Mouse (Mus musculus) intestine, embryonic 16.5 days (tissue): ENCODE measurements around the gene Adamts3. TPM values are rescaled to one million over a fixed set of nuclear protein-coding genes. Genes with fewer than 3 reads are reported as not detected.

Experiments
- ATAC-seq: fragments of 200-750 bp; cut with Nextera tagmentation; 2 replicates; pipeline ENCODE4 v1.8.0; 2017; ENCODE audit warnings: moderate TSS enrichment, moderate library complexity
- H3K27ac ChIP-seq: fragments of 300-500 bp; sonication (generic); 2 replicates; pipeline ENCODE4 v1.5.1; 2014; ENCODE audit warnings: mild to moderate bottlenecking, low read length
- H3K27me3 ChIP-seq: fragments of 300-500 bp; sonication (generic); replicated peaks from 2 replicates; pipeline ENCODE4 v1.6.1; 2014; ENCODE audit warnings: low read length, control low read depth, mixed read lengths; ENCODE audit not compliant: control insufficient read depth, insufficient read depth
- H3K36me3 ChIP-seq: fragments of 300-500 bp; sonication (generic); 2 replicates; pipeline ENCODE4 v1.6.1; 2014; ENCODE audit warnings: low read length, control low read depth; ENCODE audit not compliant: control insufficient read depth, insufficient read depth
- H3K4me1 ChIP-seq: fragments of 300-500 bp; sonication (generic); 2 replicates; pipeline ENCODE4 v1.6.1; 2014; ENCODE audit warnings: low read length, control low read depth, mixed read lengths; ENCODE audit not compliant: control insufficient read depth, insufficient read depth
- H3K4me2 ChIP-seq: fragments of 300-500 bp; sonication (generic); 2 replicates; pipeline ENCODE4 v1.6.1; 2014; ENCODE audit warnings: low read depth, low read length, control low read depth
- H3K4me3 ChIP-seq: fragments of 300-500 bp; sonication (generic); 2 replicates; pipeline ENCODE4 v1.5.1; 2014; ENCODE audit warnings: mild to moderate bottlenecking, low read length
- H3K9ac ChIP-seq: fragments of 300-500 bp; sonication (generic); 2 replicates; pipeline ENCODE4 v1.6.1; 2014; ENCODE audit warnings: low read depth, low read length
- H3K9me3 ChIP-seq: fragments of 300-500 bp; sonication (generic); 2 replicates; pipeline ENCODE4 v1.6.1; 2016; ENCODE audit warnings: low read length, control low read depth; ENCODE audit not compliant: control insufficient read depth
- WGBS: fragments of 180-500 bp; shearing (Covaris S2); extraction: QIAGEN DNeasy Blood & Tissue Kit; methylation state at CpG from one replicate; pipeline ENCODE4 v1.1.7; 2014; 5-methylcytosine and 5-hydroxymethylcytosine counted together
- polyA plus RNA-seq: library from polyadenylated mRNA; unstranded; fragments of >200 nt; fragmentation: Nextera tagmentation; extraction: Ambion mirVana; gene quantifications from 2 replicates; pipeline ENCODE4 v1.2.1, GENCODE M21; 2015

The Adamts3 gene
- polyA plus RNA-seq, 1 experiment from 2014 or later = 1.5 TPM

DNA sequence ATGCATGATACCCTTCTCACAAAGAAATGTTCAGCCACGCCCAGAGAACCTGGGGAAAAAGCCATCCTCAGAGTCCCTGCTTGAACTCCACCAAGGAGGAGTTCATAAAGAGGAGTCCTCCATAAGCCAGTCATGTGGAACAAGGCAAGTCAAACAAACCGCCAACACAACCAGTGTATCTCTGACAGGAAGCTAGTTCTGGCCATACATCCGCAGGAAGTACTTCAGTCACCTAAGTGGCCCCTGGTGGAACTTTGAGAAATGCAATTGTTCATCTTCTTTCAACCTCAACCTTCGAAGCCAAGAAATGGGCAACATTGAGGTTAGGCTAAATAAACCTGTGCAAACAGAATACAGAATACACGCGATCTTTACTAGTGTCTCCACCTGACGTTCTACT is 39.7 kb downstream of the Adamts3 start:
- Histone ChIP-seq H3K4me3 (no peak overlapping the region), H3K4me2 (no peak overlapping the region), H3K27ac (no peak overlapping the region), H3K4me1 (peaks cover 3% of the 10 kb centered on the region; the same call in 1 of the 2 replicates), H3K9me3 (no peaks in the 10 kb centered on the region), H3K36me3 (no peaks in the 10 kb centered on the region), H3K9ac (no peak overlapping the region), H3K27me3 (no peaks in the 10 kb centered on the region)
- 83% methylated on average over 7 of the region's 7 CpGs for WGBS
- no peak for ATAC-seq

DNA sequence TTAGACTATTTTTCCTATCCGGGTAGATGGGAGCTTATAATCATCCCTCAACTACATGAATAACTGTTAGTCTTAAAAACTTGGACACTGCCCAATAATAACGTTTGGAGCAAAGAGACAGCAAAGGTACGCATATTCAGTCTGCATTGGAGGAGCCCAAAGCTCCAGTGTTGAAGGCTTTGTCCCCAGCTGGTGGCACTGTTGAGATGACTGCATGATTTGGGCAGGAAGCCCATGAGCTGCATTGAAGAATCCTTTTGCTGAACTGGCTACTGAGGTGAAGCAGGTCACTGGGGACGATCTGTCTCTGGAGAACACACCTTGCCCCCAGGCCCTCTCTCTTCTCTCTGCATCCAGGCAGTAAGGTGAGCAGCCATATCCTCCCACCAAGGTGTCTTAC is 43.5 kb downstream of the Adamts3 start:
- Histone ChIP-seq H3K4me2 (no peak overlapping the region), H3K27me3 (no peaks in the 10 kb centered on the region), H3K4me3 (no peak overlapping the region), H3K27ac (no peak overlapping the region), H3K9ac (no peak overlapping the region), H3K9me3 (no peaks in the 10 kb centered on the region), H3K4me1 (peaks cover 3% of the 10 kb centered on the region; the same call in 1 of the 2 replicates), H3K36me3 (no peaks in the 10 kb centered on the region)
- 58% methylated on average over 4 of the region's 4 CpGs for WGBS
- no peak for ATAC-seq

DNA sequence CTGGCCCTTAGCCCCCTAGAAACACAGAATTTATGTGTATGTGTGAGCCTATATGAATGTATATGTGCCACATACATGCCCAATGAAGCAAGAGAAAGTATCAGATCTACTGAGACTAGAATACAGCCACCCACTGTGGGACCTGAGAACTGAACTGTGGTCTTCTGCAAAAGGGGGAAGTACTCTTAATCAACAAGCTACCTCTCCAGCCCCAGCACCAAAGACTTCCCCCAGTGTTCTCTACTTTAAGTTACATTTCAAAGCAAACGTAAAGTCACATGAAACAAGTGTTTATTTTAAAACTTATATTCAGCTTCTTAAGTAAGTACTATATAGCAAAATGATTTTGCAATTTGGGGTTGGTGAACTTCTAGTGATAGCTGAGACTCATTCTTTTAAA is 62.0 kb downstream of the Adamts3 start:
- H3K4me3 ChIP-seq = no peak overlapping the region
- 91% methylated on average over 1 of the region's 1 CpGs for WGBS
- no peaks in the 10 kb centered on the region for H3K36me3 ChIP-seq
- H3K9me3 ChIP-seq = no peaks in the 10 kb centered on the region
- no peak overlapping the region for H3K27ac ChIP-seq
- H3K27me3 ChIP-seq = no peaks in the 10 kb centered on the region
- no peak overlapping the region for H3K4me2 ChIP-seq
- no peak for ATAC-seq
- H3K4me1 ChIP-seq = no peaks in the 10 kb centered on the region
- H3K9ac ChIP-seq = no peak overlapping the region

DNA sequence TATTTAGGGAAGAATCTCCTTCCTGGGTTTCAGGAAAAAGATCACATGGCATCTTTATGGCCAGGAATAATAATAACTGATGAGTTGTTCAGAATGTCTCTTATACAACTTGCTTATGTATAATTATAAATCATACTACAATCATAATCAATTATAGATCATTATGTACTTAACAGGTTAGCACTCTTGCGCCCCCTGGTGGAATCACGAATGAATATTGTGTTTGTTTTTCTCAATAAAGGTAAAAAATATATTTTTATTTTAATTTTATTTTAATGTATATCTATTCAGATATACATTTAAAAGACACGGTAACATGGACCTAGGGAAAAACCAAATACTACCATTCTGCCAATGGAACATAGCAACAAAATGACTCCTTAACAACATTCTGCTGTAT is 63.6 kb downstream of the Adamts3 start:
- no peak for ATAC-seq
- no peak overlapping the region for H3K4me3 ChIP-seq

DNA sequence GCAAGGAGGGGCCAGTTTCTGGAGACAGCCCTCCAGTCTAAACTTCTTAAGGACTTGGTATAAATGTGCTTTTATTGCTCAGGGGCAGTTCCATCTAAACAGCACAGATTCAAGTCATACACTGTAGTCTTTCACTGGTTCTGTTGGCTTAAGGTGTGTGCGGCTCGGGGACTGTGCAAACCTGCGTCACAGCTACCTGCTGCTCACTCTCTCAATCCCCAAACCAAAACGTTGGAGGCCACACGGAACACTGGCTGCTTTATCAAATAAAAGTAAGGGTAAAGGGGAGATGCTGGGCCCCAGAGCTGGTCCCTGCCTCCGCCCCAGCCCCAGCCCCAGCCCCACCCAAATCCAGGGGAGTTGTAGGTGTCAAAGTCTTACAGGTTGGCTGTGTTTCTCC is 66.5 kb downstream of the Adamts3 start:
- WGBS = 40% methylated on average over 6 of the region's 6 CpGs
- Histone ChIP-seq H3K27me3 (no peaks in the 10 kb centered on the region), H3K27ac (no peak overlapping the region), H3K9me3 (no peaks in the 10 kb centered on the region), H3K4me1 (no peaks in the 10 kb centered on the region), H3K4me2 (no peak overlapping the region), H3K9ac (no peak overlapping the region), H3K4me3 (no peak overlapping the region), H3K36me3 (no peaks in the 10 kb centered on the region)
- ATAC-seq = peak; percentile 65; the same call in 1 of the 2 replicates

More for the DNA sequence above, 63.6 kb downstream of the Adamts3 start:
- 22% methylated on average over 3 of the region's 3 CpGs for WGBS
- Histone ChIP-seq H3K27ac (no peak overlapping the region), H3K4me1 (no peaks in the 10 kb centered on the region), H3K4me2 (no peak overlapping the region), H3K27me3 (no peaks in the 10 kb centered on the region), H3K9ac (no peak overlapping the region), H3K9me3 (no peaks in the 10 kb centered on the region), H3K36me3 (no peaks in the 10 kb centered on the region)

DNA sequence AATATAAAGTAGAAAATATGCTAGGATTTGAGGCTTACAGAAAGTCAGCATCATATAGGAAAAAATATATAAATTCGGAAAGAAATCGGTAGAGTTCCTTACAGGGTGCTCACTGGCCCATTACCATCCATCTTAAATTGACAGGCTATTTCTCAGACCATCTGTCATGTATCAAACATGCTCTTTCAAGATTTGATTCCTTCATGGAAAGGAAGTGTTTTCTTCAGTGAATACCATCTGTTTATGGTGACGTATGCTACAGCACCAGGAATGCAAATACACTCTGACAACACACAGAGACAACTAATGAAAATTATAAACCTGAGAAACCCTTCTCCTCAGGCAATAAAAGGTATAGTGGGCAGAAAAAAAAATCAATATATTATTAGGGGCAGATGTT is 68.6 kb downstream of the Adamts3 start:
- Histone ChIP-seq H3K4me2 (no peak overlapping the region), H3K9me3 (no peaks in the 10 kb centered on the region), H3K9ac (no peak overlapping the region), H3K36me3 (no peaks in the 10 kb centered on the region), H3K4me3 (no peak overlapping the region), H3K27ac (no peak overlapping the region), H3K4me1 (no peaks in the 10 kb centered on the region), H3K27me3 (no peaks in the 10 kb centered on the region)
- ATAC-seq = no peak
- WGBS = 90% methylated on average over 3 of the region's 3 CpGs

DNA sequence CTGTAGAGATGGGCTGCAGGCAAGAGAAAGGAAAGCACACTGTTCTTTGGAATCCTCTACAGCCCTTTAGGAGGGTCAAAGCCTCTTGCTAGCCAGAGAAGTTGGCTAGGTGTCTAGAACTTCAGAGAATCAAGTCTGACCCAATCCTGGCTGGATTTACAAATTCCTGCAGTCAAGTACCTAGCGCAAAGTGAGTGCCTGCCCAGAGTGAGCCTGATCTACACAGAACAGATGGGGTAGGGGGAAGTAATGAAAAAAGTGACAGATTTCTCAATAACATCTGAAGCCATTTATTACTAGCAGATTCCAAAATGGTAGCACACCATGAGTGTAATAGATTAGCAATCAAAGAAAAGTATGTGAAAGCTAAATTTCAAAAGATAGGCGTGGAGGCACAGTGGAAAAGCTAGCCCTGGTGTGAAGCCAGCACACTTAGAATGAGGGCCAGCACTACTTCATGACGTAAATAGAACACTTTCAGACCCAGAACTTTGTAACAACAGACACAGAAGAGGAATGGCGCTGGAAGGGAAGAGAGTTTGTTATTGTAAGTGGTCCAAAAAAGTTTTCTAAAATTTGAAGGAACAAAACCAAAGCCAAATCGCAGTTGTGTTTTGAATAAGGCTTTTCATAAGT is 82.8 kb downstream of the Adamts3 start:
- WGBS = 77% methylated on average over 5 of the region's 5 CpGs

DNA sequence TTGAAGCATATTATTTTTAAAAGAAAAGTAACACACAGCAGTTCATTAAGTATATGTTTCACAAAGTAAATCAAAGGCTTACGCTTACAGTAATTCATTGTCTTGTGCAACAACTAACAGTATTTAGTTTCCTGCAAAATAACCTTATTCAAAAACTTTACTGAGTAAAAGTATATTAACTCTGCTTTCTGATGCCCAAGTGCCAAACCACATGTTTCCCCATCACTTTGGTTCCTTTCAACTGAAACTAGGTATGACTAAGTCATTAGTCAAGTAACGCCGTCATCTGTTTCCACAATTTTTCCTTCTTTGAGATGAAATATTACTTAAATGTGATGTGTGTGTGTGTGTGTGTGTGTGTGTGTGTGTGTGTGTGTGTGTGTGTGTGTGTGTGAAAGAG is 89.4 kb downstream of the Adamts3 start:
- Histone ChIP-seq H3K9me3 (no peaks in the 10 kb centered on the region), H3K27ac (no peak overlapping the region), H3K36me3 (no peaks in the 10 kb centered on the region), H3K9ac (no peak overlapping the region), H3K4me1 (no peaks in the 10 kb centered on the region), H3K27me3 (no peaks in the 10 kb centered on the region), H3K4me2 (no peak overlapping the region), H3K4me3 (no peak overlapping the region)
- no peak for ATAC-seq
- 95% methylated on average over 3 of the region's 3 CpGs for WGBS

More for the DNA sequence above, 82.8 kb downstream of the Adamts3 start:
- Histone ChIP-seq H3K27ac (no peak overlapping the region), H3K9me3 (no peaks in the 10 kb centered on the region), H3K4me3 (no peak overlapping the region), H3K9ac (no peak overlapping the region), H3K4me1 (no peaks in the 10 kb centered on the region), H3K36me3 (no peaks in the 10 kb centered on the region), H3K27me3 (no peaks in the 10 kb centered on the region), H3K4me2 (no peak overlapping the region)
- ATAC-seq = no peak

DNA sequence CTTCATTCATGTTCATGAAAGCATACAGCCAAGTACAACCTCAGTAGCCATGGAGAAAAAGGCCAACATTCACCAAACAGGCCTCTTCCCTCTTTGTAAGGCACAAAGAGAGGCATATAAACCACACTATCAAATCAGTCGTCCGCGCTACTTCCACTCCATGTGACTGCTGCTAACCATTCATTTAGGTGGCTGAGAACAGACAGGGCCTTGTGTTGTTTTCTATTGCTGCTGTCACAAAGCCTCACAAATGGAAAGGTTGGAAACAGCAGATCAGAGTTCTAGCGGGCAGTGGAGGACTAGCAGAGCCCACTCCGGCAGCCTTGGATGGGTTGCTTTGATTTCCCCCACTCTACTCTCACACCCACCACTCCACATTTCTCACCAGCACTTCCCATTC is 98.5 kb downstream of the Adamts3 start:
- H3K9ac ChIP-seq = no peak overlapping the region
- H3K4me1 ChIP-seq = no peaks in the 10 kb centered on the region
- H3K9me3 ChIP-seq = no peaks in the 10 kb centered on the region
- no peak overlapping the region for H3K4me2 ChIP-seq
- H3K27ac ChIP-seq = no peak overlapping the region
- WGBS = 85% methylated on average over 5 of the region's 5 CpGs
- no peak overlapping the region for H3K4me3 ChIP-seq
- no peak for ATAC-seq
- H3K36me3 ChIP-seq = no peaks in the 10 kb centered on the region
- H3K27me3 ChIP-seq = no peaks in the 10 kb centered on the region

DNA sequence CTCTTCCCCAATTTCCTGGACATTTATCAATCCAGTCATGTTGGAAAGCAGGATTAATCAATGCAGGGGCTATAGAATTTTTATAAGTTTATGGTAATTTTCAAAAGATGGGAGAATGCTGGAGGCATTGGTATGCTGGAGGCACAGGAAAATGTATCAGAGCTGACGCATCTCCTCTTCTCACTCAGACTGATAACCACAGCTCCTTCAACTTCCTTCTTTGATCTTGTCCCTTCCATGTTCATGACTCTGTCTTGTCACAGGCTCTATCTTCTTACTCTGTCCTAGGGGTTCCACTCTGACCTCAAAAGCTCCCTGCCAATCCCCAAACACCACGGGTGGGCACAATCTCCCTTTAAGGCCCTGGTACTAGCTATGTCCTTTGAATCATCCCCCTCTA is 103.3 kb downstream of the Adamts3 start:
- no peaks in the 10 kb centered on the region for H3K36me3 ChIP-seq
- no peak overlapping the region for H3K27ac ChIP-seq
- H3K27me3 ChIP-seq = no peaks in the 10 kb centered on the region
- ATAC-seq = no peak
- no peak overlapping the region for H3K4me2 ChIP-seq
- H3K4me3 ChIP-seq = no peak overlapping the region
- H3K4me1 ChIP-seq = no peaks in the 10 kb centered on the region
- H3K9ac ChIP-seq = no peak overlapping the region
- 88% methylated on average over 2 of the region's 2 CpGs for WGBS
- H3K9me3 ChIP-seq = no peaks in the 10 kb centered on the region
